Mouse (Mus musculus) embryonic facial prominence, embryonic 14.5 days (tissue): ENCODE measurements around the gene Cers2. TPM values are rescaled to one million over a fixed set of nuclear protein-coding genes. Genes with fewer than 3 reads are reported as not detected.

ENCODE experiments used
- ATAC-seq: fragments of 200-750 bp; cut with Nextera tagmentation; 2 replicates; pipeline ENCODE4 v1.8.0; 2017; ENCODE audit warnings: low read depth, moderate number of reproducible peaks, moderate TSS enrichment
- DNase-seq: peaks from one replicate; pipeline ENCODE4 v3.0.0-alpha.2; 2015; ENCODE audit warnings: low spot score
- H3K27ac ChIP-seq: fragments of 300-500 bp; sonication (generic); replicated peaks from 2 replicates; pipeline ENCODE4 v1.5.1; 2014; ENCODE audit warnings: low read depth, mild to moderate bottlenecking, low read length, moderate library complexity
- H3K27me3 ChIP-seq: fragments of 300-500 bp; sonication (generic); replicated peaks from 2 replicates; pipeline ENCODE4 v1.6.1; 2014; ENCODE audit warnings: low read length; ENCODE audit not compliant: control insufficient read depth, insufficient read depth
- H3K36me3 ChIP-seq: fragments of 300-500 bp; sonication (generic); 2 replicates; pipeline ENCODE4 v1.6.1; 2014; ENCODE audit warnings: low read length, mixed read lengths; ENCODE audit not compliant: control insufficient read depth, insufficient read depth
- H3K4me1 ChIP-seq: fragments of 300-500 bp; sonication (generic); 2 replicates; pipeline ENCODE4 v1.6.1; 2014; ENCODE audit warnings: antibody characterized with exemption, low read length; ENCODE audit not compliant: control insufficient read depth, insufficient read depth
- H3K4me2 ChIP-seq: fragments of 300-500 bp; sonication (generic); 2 replicates; pipeline ENCODE4 v1.6.1; 2014; ENCODE audit warnings: low read depth, mild to moderate bottlenecking, low read length, moderate library complexity, mixed read lengths
- H3K4me3 ChIP-seq: fragments of 300-500 bp; sonication (generic); 2 replicates; pipeline ENCODE4 v1.5.1; 2014; ENCODE audit warnings: low read depth, mild to moderate bottlenecking, low read length
- H3K9ac ChIP-seq: fragments of 300-500 bp; sonication (generic); 2 replicates; pipeline ENCODE4 v1.6.1; 2014; ENCODE audit warnings: low read depth, mild to moderate bottlenecking, low read length, moderate library complexity, mixed read lengths
- H3K9me3 ChIP-seq: fragments of 300-500 bp; sonication (generic); 2 replicates; pipeline ENCODE4 v1.6.1; 2016; ENCODE audit warnings: low read length; ENCODE audit not compliant: control insufficient read depth
- WGBS: fragments of 180-500 bp; shearing (Covaris S2); extraction: QIAGEN DNeasy Blood & Tissue Kit; methylation state at CpG from one replicate; pipeline ENCODE4 v1.1.7; 2014; 5-methylcytosine and 5-hydroxymethylcytosine counted together
- polyA plus RNA-seq: library from polyadenylated mRNA; unstranded; fragments of >200 nt; fragmentation: Nextera tagmentation; extraction: Ambion mirVana; gene quantifications from 2 replicates; pipeline ENCODE4 v1.2.1, GENCODE M21; 2014

Cers2 gene
- polyA plus RNA-seq, 1 experiment from 2014 or later: 133 TPM

GRCm38 (mm10) chr3:95284501-95285281, 29.9 kb upstream of the Cers2 start:
- no peaks in the 10 kb centered on the region for H3K9me3 ChIP-seq
- 81% methylated on average over 12 of the region's 12 CpGs for WGBS
- DNase-seq (no peak), ATAC-seq (no peak)
- no peaks in the 10 kb centered on the region for H3K27me3 ChIP-seq
- no peak overlapping the region for H3K27ac ChIP-seq
- H3K4me3 ChIP-seq: peak overlapping the region; percentile 67
- peaks cover 20% of the 10 kb centered on the region for H3K36me3 ChIP-seq
- peak overlapping the region; percentile 78 for H3K4me2 ChIP-seq
- peaks cover 8% of the 10 kb centered on the region for H3K4me1 ChIP-seq
- H3K9ac ChIP-seq: peak overlapping the region; percentile 92; the same call in 1 of the 2 replicates

DNA sequence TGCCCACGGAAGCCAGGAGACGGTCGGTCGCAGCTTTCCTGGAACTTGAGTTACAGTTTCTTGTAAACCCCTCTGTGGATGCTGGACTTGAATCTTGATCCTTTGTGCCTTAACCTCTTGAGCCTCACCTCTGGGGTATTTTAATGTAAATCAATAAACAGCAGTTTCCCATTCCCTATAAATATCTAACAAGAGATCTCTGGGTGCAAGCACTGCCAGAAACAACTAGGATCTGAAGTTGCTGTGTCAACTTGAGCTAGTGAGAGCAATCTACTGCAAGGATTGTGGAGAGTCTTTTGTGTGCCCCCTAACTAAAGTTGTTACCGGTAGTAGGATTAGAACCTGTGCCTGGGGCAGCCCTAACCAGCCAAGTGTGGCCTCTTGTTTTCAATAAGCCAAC, 29.2 kb upstream of the Cers2 start:
- H3K27ac ChIP-seq: no peak overlapping the region
- 95% methylated on average over 5 of the region's 5 CpGs for WGBS
- H3K4me2 ChIP-seq: no peak overlapping the region
- H3K4me3 ChIP-seq: no peak overlapping the region
- no peaks in the 10 kb centered on the region for H3K9me3 ChIP-seq
- no peaks in the 10 kb centered on the region for H3K27me3 ChIP-seq
- ATAC-seq (no peak), DNase-seq (no peak)
- no peak overlapping the region for H3K9ac ChIP-seq
- H3K4me1 ChIP-seq: peaks cover 8% of the 10 kb centered on the region
- peaks cover 27% of the 10 kb centered on the region for H3K36me3 ChIP-seq

DNA sequence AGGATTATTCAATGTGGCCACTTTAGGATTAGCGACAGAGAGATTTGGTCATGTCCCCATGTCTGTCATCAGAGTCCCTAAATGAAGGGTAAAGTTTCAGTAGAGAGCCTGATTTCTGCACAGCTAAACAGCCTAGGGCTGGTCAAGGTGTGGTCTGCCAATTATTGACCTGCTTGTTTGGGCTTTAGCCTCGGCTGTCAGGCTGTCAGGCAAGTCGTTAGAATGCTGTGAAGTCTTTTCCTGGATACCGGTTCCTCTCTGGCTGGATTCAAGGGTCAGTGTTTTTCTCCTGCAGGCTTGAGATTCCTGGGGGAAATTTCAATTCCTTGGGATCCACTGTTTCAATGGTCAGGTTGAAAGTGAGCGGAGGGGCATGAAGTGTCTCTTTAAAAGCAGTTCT, 28.6 kb upstream of the Cers2 start:
- H3K4me2 ChIP-seq: no peak overlapping the region
- peaks cover 8% of the 10 kb centered on the region for H3K4me1 ChIP-seq
- peaks cover 33% of the 10 kb centered on the region for H3K36me3 ChIP-seq
- no peak overlapping the region for H3K9ac ChIP-seq
- no peak for ATAC-seq
- no peak for DNase-seq
- H3K27ac ChIP-seq: no peak overlapping the region
- 60% methylated on average over 5 of the region's 5 CpGs for WGBS
- no peaks in the 10 kb centered on the region for H3K27me3 ChIP-seq
- no peak overlapping the region for H3K4me3 ChIP-seq
- H3K9me3 ChIP-seq: no peaks in the 10 kb centered on the region

GRCm38 (mm10) chr3:95286510-95286909, 28.1 kb upstream of the Cers2 start:
- DNase-seq: no peak
- H3K4me1 ChIP-seq: peaks cover 8% of the 10 kb centered on the region
- WGBS: 86% methylated on average over 7 of the region's 7 CpGs
- no peak for ATAC-seq
- no peaks in the 10 kb centered on the region for H3K9me3 ChIP-seq
- H3K36me3 ChIP-seq: peaks cover 38% of the 10 kb centered on the region
- no peak overlapping the region for H3K4me2 ChIP-seq
- no peak overlapping the region for H3K9ac ChIP-seq
- no peak overlapping the region for H3K27ac ChIP-seq
- no peak overlapping the region for H3K4me3 ChIP-seq
- H3K27me3 ChIP-seq: no peaks in the 10 kb centered on the region

DNA sequence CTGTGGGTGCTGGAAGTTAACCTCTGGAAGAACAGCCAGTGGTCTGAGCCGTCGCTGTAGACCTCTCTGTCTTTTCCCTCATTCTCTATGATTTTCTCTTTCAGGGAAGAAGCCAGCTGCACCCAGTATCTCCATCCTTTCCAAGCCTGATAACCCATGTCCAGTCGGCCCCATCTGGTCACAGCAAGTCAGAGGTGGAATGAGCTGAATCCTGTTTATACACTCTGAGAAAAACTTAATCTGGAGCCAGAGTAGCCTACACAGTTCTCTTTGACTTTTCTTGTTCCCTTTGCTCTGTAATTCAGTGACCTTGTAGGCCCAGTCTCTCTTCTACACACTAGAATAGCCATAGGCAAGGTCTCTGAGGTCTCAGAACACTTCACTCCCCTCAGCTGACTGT, 27.1 kb upstream of the Cers2 start:
- peaks cover 48% of the 10 kb centered on the region for H3K36me3 ChIP-seq
- no peak overlapping the region for H3K27ac ChIP-seq

DNA sequence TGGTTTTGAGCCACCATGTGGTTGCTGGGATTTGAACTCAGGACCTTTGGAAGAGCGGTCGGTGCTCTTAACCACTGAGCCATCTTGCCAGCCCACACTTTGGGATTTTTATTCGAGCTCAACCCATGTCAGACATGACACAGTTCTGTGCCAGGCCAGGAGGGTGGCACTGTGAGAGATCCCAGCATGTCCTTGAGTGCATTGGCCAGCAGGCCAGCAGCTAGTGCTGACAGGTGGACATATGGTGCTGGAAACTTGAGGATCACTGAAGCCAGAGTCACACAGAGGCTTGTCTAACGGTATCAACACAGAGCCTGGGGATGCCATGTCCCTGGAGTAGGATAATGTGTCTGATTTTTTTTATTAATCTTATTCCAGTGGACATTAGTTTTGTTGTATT, 25.2 kb upstream of the Cers2 start:
- Histone ChIP-seq H3K9me3 (no peaks in the 10 kb centered on the region), H3K4me2 (no peak overlapping the region), H3K4me1 (peaks cover under 1% of the 10 kb centered on the region), H3K9ac (no peak overlapping the region), H3K27me3 (no peaks in the 10 kb centered on the region), H3K27ac (no peak overlapping the region), H3K36me3 (peaks cover 66% of the 10 kb centered on the region), H3K4me3 (no peak overlapping the region)
- 83% methylated on average over 4 of the region's 4 CpGs for WGBS
- ATAC-seq: no peak
- no peak for DNase-seq

More for the DNA sequence above, 27.1 kb upstream of the Cers2 start:
- DNase-seq: no peak
- Histone ChIP-seq H3K4me2 (no peak overlapping the region), H3K9me3 (no peaks in the 10 kb centered on the region), H3K9ac (no peak overlapping the region), H3K27me3 (no peaks in the 10 kb centered on the region), H3K4me1 (peaks cover 8% of the 10 kb centered on the region), H3K4me3 (no peak overlapping the region)
- 92% methylated on average over 3 of the region's 3 CpGs for WGBS
- ATAC-seq: no peak

- Histone ChIP-seq H3K4me1 (no peaks in the 10 kb centered on the region), H3K9me3 (no peaks in the 10 kb centered on the region), H3K27me3 (no peaks in the 10 kb centered on the region), H3K36me3 (peaks cover 71% of the 10 kb centered on the region), H3K27ac (no peak overlapping the region), H3K4me2 (no peak overlapping the region), H3K9ac (no peak overlapping the region), H3K4me3 (no peak overlapping the region)
- DNase-seq (no peak), ATAC-seq (no peak)
- WGBS: 73% methylated on average over 6 of the region's 6 CpGs
These were observed 24.4 kb upstream of the Cers2 start for GRCm38 (mm10) chr3:95290156-95290555.

- no peaks in the 10 kb centered on the region for H3K27me3 ChIP-seq
- no peak overlapping the region for H3K4me2 ChIP-seq
- no peak overlapping the region for H3K4me3 ChIP-seq
- ATAC-seq (no peak), DNase-seq (no peak)
- H3K9ac ChIP-seq: no peak overlapping the region
- no peaks in the 10 kb centered on the region for H3K9me3 ChIP-seq
- no peaks in the 10 kb centered on the region for H3K4me1 ChIP-seq
- no peak overlapping the region for H3K27ac ChIP-seq
- 84% methylated on average over 4 of the region's 4 CpGs for WGBS
- peaks cover 78% of the 10 kb centered on the region for H3K36me3 ChIP-seq
These were observed 23.6 kb upstream of the Cers2 start for GRCm38 (mm10) chr3:95291041-95291440.

DNA sequence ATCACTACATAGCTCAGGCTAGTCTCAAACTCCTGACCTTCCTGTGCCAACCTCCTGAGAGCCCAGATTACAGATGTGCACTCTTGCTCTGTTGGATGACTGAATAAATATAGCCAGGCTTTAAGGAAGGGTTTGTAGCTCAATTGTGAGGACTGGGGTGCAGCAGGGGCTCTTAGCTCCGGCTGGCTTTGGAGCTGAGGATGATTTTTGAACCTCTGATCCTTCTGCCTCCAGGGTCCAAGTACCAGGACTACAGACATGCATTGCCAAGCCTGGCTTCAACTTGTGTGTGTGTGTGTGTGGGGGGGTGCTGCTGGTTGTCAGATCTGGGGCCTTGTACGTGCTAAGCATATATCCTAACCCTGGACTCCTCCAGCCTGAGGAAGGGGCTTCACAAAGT, 21.7 kb upstream of the Cers2 start:
- H3K4me3 ChIP-seq: no peak overlapping the region
- H3K27me3 ChIP-seq: no peaks in the 10 kb centered on the region
- no peaks in the 10 kb centered on the region for H3K4me1 ChIP-seq
- 89% methylated on average over 2 of the region's 2 CpGs for WGBS
- DNase-seq: no peak
- no peak overlapping the region for H3K4me2 ChIP-seq
- no peaks in the 10 kb centered on the region for H3K9me3 ChIP-seq
- no peak for ATAC-seq
- peaks cover 81% of the 10 kb centered on the region for H3K36me3 ChIP-seq
- no peak overlapping the region for H3K27ac ChIP-seq
- H3K9ac ChIP-seq: no peak overlapping the region
